Mouse (Mus musculus): ENCODE measurements at regions not wholly inside any gene's neighbourhood (a gene's known extent, or its start where the extent isn't known, plus 50 kb on each side); places are given as distances from the start of the nearest gene placed in this dataset.

- H3K4me1 ChIP-seq (ENCODE audit: control insufficient read depth, insufficient read depth, insufficient read length, low read length), result no peaks in the 10 kb centered on the region
- WGBS, result 48% methylated on average over 6 of the region's 6 CpGs
- no peak overlapping the region for H3K4me3 ChIP-seq (ENCODE audit: low read depth, low read length)
- TF ChIP-seq POLR2A (IDR thresholded peaks at IDR 0.05; ENCODE audit: low read depth, low read length), result no peak
- TF ChIP-seq CTCF (IDR thresholded peaks at IDR 0.05; ENCODE audit: extremely low read depth, insufficient read length, insufficient replicate concordance, low read depth, low read length), result no peak
- H3K27me3 ChIP-seq (ENCODE audit: control insufficient read depth, insufficient read depth, low read length), result no peaks in the 10 kb centered on the region
- H3K36me3 ChIP-seq (ENCODE audit: control insufficient read depth, insufficient read depth, low read length), result no peaks in the 10 kb centered on the region
- H3K27ac ChIP-seq (ENCODE audit: insufficient read depth, low read depth, low read length), result no peak overlapping the region
These were observed 162.2 kb upstream of the Eif4g2 start for GRCm38 (mm10) chr7:111245067-111245466.

- no peaks in the 10 kb centered on the region for H3K4me1 ChIP-seq (ENCODE audit: control insufficient read depth, insufficient read depth, insufficient read length, low read length)
- no peaks in the 10 kb centered on the region for H3K27me3 ChIP-seq (ENCODE audit: control insufficient read depth, insufficient read depth, low read length)
- H3K4me3 ChIP-seq (ENCODE audit: low read depth, low read length), result no peak overlapping the region
- no peaks in the 10 kb centered on the region for H3K36me3 ChIP-seq (ENCODE audit: control insufficient read depth, insufficient read depth, low read length)
- no peak for TF ChIP-seq POLR2A (IDR thresholded peaks at IDR 0.05; ENCODE audit: low read depth, low read length)
- no peak for TF ChIP-seq CTCF (IDR thresholded peaks at IDR 0.05; ENCODE audit: extremely low read depth, insufficient read length, insufficient replicate concordance, low read depth, low read length)
- no peak overlapping the region for H3K27ac ChIP-seq (ENCODE audit: insufficient read depth, low read depth, low read length)
- WGBS, result 46% methylated on average over 1 of the region's 1 CpGs
These were observed 161.0 kb upstream of the Eif4g2 start for GRCm38 (mm10) chr7:111243831-111244230.

DNA sequence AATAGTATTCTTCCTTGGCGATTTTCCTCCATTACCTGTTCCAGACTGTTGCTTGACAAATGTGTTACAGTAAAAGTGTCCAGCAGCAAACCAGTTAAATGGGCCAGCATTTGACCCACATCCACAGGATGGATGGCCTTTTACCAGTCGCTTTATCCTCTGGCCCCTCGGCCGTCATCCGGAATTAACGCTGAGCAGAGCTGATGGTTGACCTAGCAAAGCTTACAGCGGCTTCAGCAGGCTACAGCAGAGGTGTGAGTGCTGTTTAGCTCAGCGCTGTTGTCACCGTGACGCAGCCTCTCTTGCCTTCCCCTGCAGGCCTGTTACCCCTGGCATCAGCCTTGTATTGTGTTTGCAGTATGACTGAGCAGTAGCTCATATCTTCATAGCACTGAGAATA lies 159.8 kb upstream of the Eif4g2 start:
- WGBS, result 85% methylated on average over 10 of the region's 10 CpGs
- Histone ChIP-seq H3K27ac (ENCODE audit: insufficient read depth, low read depth, low read length) (no peak overlapping the region), H3K4me1 (ENCODE audit: control insufficient read depth, insufficient read depth, insufficient read length, low read length) (no peaks in the 10 kb centered on the region), H3K36me3 (ENCODE audit: control insufficient read depth, insufficient read depth, low read length) (no peaks in the 10 kb centered on the region), H3K27me3 (ENCODE audit: control insufficient read depth, insufficient read depth, low read length) (no peaks in the 10 kb centered on the region), H3K4me3 (ENCODE audit: low read depth, low read length) (no peak overlapping the region)
- TF ChIP-seq POLR2A (IDR thresholded peaks at IDR 0.05; ENCODE audit: low read depth, low read length) (no peak), CTCF (IDR thresholded peaks at IDR 0.05; ENCODE audit: extremely low read depth, insufficient read length, insufficient replicate concordance, low read depth, low read length) (no peak)

GRCm38 (mm10) chr7:111241538-111241937 lies 158.7 kb upstream of the Eif4g2 start:
- no peaks in the 10 kb centered on the region for H3K36me3 ChIP-seq (ENCODE audit: control insufficient read depth, insufficient read depth, low read length)
- no peaks in the 10 kb centered on the region for H3K4me1 ChIP-seq (ENCODE audit: control insufficient read depth, insufficient read depth, insufficient read length, low read length)
- H3K27me3 ChIP-seq (ENCODE audit: control insufficient read depth, insufficient read depth, low read length), result no peaks in the 10 kb centered on the region
- TF ChIP-seq POLR2A (IDR thresholded peaks at IDR 0.05; ENCODE audit: low read depth, low read length), result no peak
- no peak for TF ChIP-seq CTCF (IDR thresholded peaks at IDR 0.05; ENCODE audit: extremely low read depth, insufficient read length, insufficient replicate concordance, low read depth, low read length)
- H3K4me3 ChIP-seq (ENCODE audit: low read depth, low read length), result no peak overlapping the region
- 19% methylated on average over 4 of the region's 4 CpGs for WGBS
- H3K27ac ChIP-seq (ENCODE audit: insufficient read depth, low read depth, low read length), result no peak overlapping the region

DNA sequence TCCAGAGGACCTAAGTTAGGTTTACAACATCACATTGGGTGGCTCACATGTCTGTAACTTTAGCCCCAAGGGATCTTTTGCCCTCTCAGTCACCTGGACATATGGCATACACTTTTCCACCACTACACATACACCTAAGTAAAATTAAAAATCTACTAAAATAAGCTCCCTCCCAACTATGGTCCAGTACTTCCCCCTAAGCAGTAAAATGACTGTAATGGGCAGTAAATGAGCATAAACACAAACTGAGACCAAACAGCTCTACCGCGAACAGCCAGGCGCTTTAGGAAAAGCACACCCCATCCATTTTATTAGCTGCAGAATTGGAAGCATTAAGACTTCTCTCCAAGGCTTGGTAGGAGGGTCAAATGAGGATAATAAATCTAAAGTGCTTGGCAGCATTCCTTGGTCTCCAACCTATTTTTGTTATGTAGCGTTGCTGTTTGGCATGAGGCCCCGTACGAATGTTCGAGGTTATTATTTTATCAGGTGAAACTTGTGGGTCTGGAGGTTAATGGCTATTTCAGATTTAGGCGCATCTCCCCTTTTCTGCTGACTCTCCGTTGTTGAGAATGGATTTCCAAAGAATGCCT lies 157.5 kb upstream of the Eif4g2 start:
- TF ChIP-seq CTCF (IDR thresholded peaks at IDR 0.05; ENCODE audit: extremely low read depth, insufficient read length, insufficient replicate concordance, low read depth, low read length) (no peak), POLR2A (IDR thresholded peaks at IDR 0.05; ENCODE audit: low read depth, low read length) (no peak)
- no peaks in the 10 kb centered on the region for H3K36me3 ChIP-seq (ENCODE audit: control insufficient read depth, insufficient read depth, low read length)
- WGBS, result 53% methylated on average over 9 of the region's 9 CpGs
- no peaks in the 10 kb centered on the region for H3K27me3 ChIP-seq (ENCODE audit: control insufficient read depth, insufficient read depth, low read length)
- no peak overlapping the region for H3K4me3 ChIP-seq (ENCODE audit: low read depth, low read length)
- H3K27ac ChIP-seq (ENCODE audit: insufficient read depth, low read depth, low read length), result no peak overlapping the region
- H3K4me1 ChIP-seq (ENCODE audit: control insufficient read depth, insufficient read depth, insufficient read length, low read length), result no peaks in the 10 kb centered on the region

- Histone ChIP-seq H3K36me3 (ENCODE audit: control insufficient read depth, insufficient read depth, low read length) (no peaks in the 10 kb centered on the region), H3K4me3 (ENCODE audit: low read depth, low read length) (no peak overlapping the region), H3K4me1 (ENCODE audit: control insufficient read depth, insufficient read depth, insufficient read length, low read length) (no peaks in the 10 kb centered on the region), H3K27ac (ENCODE audit: insufficient read depth, low read depth, low read length) (no peak overlapping the region), H3K27me3 (ENCODE audit: control insufficient read depth, insufficient read depth, low read length) (no peaks in the 10 kb centered on the region)
- WGBS, result 66% methylated on average over 9 of the region's 9 CpGs
- TF ChIP-seq POLR2A (IDR thresholded peaks at IDR 0.05; ENCODE audit: low read depth, low read length) (no peak), CTCF (IDR thresholded peaks at IDR 0.05; ENCODE audit: extremely low read depth, insufficient read length, insufficient replicate concordance, low read depth, low read length) (no peak)
These were observed 155.0 kb upstream of the Eif4g2 start for GRCm38 (mm10) chr7:111237819-111238218.

GRCm38 (mm10) chr7:111230630-111231029 lies 147.8 kb upstream of the Eif4g2 start:
- WGBS, result 67% methylated on average over 2 of the region's 2 CpGs
- no peak overlapping the region for H3K27ac ChIP-seq (ENCODE audit: insufficient read depth, low read depth, low read length)
- no peak overlapping the region for H3K4me3 ChIP-seq (ENCODE audit: low read depth, low read length)
- no peaks in the 10 kb centered on the region for H3K4me1 ChIP-seq (ENCODE audit: control insufficient read depth, insufficient read depth, insufficient read length, low read length)
- no peaks in the 10 kb centered on the region for H3K36me3 ChIP-seq (ENCODE audit: control insufficient read depth, insufficient read depth, low read length)
- no peak for TF ChIP-seq CTCF (IDR thresholded peaks at IDR 0.05; ENCODE audit: extremely low read depth, insufficient read length, insufficient replicate concordance, low read depth, low read length)
- no peaks in the 10 kb centered on the region for H3K27me3 ChIP-seq (ENCODE audit: control insufficient read depth, insufficient read depth, low read length)
